Mouse (Mus musculus) granulocyte monocyte progenitor cell, adult 5-6 weeks (primary cell): ENCODE measurements around the gene Adamts16. TPM values are rescaled to one million over a fixed set of nuclear protein-coding genes. Genes with fewer than 3 reads are reported as not detected.
A peak's percentile ranks its signal among the peaks of the same experiment; 100 is the strongest.
"Not testable (repeated sequence)": the region's sequence is repeated elsewhere in the genome, so short reads cannot be mapped to it uniquely, and the experiment has no call there.

Experiments
- ATAC-seq: replicated peaks from 2 replicates; pipeline ENCODE4 v1.8.0; 2016; ENCODE audit warnings: mild to moderate bottlenecking, moderate TSS enrichment, inconsistent platforms; ENCODE audit not compliant: poor library complexity, severe bottlenecking
- total RNA-seq, 2 experiments: library from RNA; stranded (forward) in 1 of 2; stranded (reverse) in 1 of 2; fragments of 200-712, 200-1000 nt in 1 of 2; fragments of >200 nt in 1 of 2; fragmentation: Nextera tagmentation in 1 of 2; gene quantifications; 2 replicates each; pipeline ENCODE4 v1.2.3; 2014 to 2017

The Adamts16 gene
- total RNA-seq (2014; fragmentation: Nextera tagmentation) (not detected in 2 replicates), total RNA-seq (2017) (not detected in 2 replicates)

GRCm38 (mm10) chr13:70841421-70841904 lies at the start of gene Adamts16:
Gene Adamts16 (minus strand): TSS chr13:70841811.
- ATAC-seq = 0 out of 2 replicates have a peak, but pooled peaks have one; percentile 12

GRCm38 (mm10) chr13:70887136-70887535 lies 45.5 kb upstream of the Adamts16 start:
- ATAC-seq = no peak

- ATAC-seq = no peak
Observed at GRCm38 (mm10) chr13:70885006-70885405, 43.4 kb upstream of the Adamts16 start.

DNA sequence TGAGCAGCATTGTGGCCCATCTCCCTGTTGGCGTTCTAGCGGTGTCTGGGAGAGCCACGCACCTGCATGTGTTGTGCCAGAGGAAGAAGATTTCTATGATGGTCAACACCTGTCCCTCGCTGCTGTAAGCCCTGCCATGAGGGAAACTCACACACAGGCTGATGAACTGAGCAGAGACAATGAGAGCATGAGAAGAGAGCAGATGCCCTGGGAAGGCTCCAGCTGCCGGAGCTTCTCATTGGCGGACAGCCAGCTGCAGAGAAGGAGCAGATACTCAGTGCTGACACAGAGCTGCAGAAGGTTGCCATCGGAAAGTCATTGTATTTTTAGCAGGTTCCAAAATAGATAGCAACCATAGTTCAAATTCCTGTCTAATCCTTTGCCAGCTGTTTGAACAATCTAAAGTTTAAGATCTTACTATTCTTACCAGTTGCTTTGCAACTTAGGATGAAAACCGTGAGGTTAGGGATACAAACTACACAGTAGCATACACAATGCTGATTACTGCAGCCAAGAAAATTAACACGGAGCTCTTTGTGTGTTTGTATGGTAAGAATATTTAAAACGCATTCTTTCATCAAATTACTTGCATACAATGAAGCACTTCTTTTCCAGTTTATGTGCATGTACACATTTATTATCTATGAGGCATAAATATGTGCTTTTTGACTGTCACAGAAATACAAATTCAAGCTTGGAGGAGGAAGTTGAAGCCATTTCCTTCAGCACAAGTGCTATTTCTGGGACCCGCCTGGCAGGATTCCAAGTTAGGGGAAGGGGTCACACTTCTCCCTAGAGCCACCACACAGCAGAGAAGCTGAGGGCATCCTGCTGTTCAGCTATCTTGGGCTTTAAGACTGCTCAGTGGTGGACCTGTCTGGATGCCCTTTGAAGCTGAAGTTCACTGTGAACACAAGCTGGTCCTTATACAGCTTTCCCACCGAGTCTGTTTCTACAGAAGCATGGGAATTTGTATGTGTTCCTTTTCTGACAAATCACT lies 42.6 kb upstream of the Adamts16 start:
- ATAC-seq = no peak

- not testable (repeated sequence) for ATAC-seq
Observed at GRCm38 (mm10) chr13:70879971-70880370, 38.4 kb upstream of the Adamts16 start.

DNA sequence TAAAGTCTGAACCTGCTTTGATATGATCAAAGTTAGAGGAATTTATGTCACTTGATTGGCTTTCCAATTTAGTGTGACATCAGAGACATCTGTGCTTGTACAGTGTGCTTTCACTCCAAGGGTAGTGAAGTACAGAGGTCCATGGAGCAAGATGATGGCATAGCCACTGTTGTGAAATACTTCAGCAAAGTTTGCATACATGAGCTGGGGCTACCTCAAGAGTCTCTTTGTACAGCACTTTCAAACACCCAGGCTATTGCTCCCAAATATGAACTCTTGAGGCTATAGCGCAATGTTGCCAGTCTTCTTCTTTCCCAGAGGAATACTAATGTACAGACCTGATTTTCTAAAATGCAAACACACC lies 35.9 kb upstream of the Adamts16 start:
- no peak for ATAC-seq

GRCm38 (mm10) chr13:70876648-70877549 lies 35.3 kb upstream of the Adamts16 start:
- ATAC-seq = no peak

DNA sequence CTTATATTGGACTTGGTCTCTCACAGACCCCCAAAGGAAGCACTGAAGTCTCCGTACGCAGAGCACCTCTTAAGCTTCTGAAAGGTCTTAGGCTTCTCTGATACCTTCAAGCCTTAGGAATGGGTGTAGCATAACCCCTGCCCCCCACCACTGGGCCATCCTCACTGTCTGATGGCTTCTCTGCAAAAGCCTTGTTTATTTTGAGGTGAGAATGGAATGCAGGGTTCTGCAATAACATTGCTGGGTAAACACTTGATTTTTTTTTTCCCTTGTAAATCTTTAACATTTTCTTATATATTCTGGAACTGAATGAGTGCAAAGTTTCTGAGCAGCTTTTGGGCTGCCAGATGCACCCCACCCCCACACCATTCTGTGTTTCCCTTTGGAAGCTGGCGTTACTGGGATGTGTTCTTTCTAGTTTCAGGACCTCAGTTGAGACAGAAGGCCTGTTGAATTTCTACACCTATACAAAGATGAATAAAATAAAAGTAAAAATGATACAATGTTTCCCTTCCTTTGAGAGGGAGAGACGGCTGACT lies 33.9 kb upstream of the Adamts16 start:
- no peak for ATAC-seq

- ATAC-seq = no peak
Observed at GRCm38 (mm10) chr13:70874741-70875140, 33.1 kb upstream of the Adamts16 start.

GRCm38 (mm10) chr13:70873851-70874250 lies 32.2 kb upstream of the Adamts16 start:
- ATAC-seq = not testable (repeated sequence)

- ATAC-seq = no peak
Observed at GRCm38 (mm10) chr13:70871049-70871448, 29.4 kb upstream of the Adamts16 start.

DNA sequence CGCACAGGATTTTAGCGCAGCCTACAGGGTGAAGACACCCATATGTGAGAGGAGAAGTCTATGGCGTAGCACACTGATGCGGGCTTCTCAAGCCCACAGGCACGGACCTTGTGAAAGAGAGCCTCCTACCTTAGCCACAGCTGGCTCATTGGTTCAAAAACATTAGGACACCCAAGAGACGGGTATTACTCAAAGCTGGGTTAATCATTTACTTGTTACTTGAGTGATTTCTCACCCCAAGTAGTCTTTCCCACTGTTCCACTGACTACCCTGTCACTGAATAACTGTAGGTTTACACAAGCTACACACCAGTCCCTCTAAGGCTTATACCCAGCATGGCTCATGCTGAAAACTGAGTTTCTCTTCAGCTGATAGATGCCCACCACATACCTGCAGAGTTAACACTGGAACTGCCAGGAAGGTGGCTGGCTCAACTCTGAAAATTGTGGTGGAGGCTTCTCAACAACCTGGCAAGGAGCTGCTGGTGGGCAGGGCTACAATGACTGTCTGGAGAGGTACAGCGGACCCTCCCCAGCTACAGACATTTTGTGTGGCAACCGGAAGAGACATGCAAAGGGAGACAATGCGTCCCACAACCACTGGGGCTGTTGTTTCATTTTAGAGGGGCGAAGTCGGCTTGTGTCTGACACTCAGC lies 25.5 kb upstream of the Adamts16 start:
- ATAC-seq = no peak

DNA sequence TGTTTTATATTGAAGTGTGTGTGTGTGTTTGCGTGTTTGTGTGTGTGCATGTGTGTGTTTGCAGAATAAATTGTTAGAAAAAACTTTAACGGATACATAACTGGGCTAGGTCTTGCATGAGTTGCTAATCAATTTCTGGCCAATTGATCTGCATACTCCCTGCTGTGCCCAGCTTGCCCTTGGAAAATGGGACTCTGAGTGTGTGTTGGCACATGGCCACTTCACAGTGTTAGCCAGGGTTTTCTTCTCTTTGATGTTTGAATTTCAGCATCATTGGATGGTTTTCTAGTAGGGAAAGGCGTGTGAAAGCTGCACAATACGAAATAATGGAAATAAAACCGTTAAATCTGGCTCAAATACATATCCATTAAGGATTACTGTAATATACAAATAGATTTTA lies 24.3 kb upstream of the Adamts16 start:
- ATAC-seq = no peak

DNA sequence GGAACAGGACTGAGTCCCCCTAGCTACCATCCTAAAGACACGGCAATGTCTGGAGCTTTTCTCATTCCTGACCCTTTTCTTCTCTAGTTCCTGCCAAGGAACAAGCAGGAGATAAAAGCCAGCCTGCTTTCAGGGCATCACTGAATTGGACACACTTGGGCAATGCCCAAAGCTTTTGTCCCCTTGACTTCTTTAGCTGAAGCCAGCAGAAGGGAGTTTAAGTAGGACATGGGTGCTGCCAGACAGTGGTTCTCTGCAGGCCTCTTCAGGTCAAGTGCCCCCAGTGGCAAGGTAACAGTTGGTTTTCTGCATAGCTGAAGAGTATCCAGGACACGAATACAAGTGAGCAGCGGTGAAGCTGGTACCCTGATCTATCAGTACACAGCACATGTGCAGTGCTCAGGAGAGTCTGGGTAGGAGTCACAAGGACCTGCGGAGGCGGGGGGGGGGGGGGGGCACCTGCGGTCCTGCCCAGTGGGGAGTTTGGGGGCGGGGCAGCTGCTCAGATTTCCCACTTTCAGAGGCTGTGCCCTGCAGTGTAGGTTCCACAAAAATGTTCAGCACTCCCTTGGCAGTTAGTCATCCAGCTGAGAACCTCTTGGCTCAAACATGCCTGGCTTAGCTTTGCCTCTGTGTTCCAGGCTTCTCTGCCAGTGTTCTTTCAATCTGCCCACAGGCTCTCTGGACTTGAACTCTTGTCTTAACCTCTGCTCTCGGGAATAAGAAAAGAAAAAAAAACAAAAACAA lies 20.7 kb upstream of the Adamts16 start:
- no peak for ATAC-seq

DNA sequence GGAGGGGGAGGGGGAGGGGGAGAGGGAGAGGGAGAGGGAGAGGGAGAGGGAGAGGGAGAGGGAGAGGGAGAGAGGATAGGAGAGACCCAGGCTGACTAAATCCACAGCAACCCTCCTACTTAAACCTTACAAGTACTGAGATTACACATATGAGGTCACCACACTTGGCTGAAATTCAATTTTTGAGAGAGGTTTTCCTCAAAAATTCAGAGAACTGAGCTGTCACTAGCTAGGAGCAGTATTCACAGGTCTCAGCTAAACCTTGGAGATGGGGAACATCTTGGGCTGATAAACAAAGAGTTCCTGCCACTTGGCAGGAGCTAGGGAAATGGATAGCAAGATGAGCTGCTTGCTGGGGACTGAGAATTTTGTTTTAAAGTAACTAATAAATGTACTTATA lies 12.0 kb upstream of the Adamts16 start:
- ATAC-seq = no peak

GRCm38 (mm10) chr13:70846933-70847332 lies 5.3 kb upstream of the Adamts16 start:
- peak; percentile 63 for ATAC-seq

DNA sequence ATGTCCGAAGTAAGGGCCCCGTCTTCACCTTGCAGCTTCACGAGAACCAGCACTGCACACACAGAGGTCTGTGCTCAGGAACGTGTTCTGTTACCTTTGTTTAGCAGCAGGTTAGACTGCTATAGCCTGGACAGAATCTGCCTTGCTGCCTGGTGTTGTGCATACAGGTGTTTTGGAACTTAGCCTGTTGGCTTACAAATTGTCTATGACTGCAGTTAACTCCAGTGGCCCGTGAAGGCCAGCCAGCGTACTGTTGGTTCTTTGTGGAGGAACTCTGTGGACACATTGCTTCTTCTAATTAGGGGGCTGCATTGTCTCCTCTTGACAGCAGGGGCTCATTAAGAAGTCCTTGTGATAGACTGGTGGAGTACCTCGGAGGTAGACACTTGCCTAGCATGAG lies 3.9 kb upstream of the Adamts16 start:
- ATAC-seq = no peak

DNA sequence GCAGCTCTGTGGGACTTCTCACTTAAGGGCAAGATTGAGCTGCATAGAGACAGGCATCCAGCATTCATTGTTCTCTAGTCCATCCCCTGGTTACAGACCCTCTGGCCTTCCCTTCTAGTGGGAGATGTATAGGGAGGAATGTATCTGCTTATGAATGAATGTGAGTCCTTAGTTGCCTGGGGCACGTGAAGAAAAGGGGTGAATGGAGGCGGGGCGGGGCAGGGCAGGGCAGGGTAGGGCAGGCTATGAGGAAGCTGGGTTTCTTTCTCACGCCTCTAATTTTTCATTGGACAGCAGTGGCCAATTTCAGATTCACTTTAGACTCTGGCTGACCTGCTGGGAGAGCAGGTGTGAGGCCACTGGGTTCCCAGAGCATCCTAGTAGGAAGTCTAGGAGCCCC lies 515 bp upstream of the Adamts16 start:
- no peak for ATAC-seq

GRCm38 (mm10) chr13:70840161-70840560 lies 1.4 kb downstream of the Adamts16 start:
- ATAC-seq = peak; percentile 76
